Mouse (Mus musculus) bone marrow, adult 2 months (tissue): ENCODE data around the gene E130114P18Rik.
A peak's percentile ranks its signal among the peaks of the same experiment; 100 is the strongest.

Source experiments
- CTCF ChIP-seq: fragments of 200-500 bp; IDR thresholded peaks from 2 replicates; pipeline ENCODE4 v1.5.1; 2011; ENCODE audit warnings: low read length, control low read depth; ENCODE audit not compliant: control insufficient read depth, insufficient read depth
- POLR2A ChIP-seq: fragments of 200-500 bp; IDR thresholded peaks from 2 replicates; pipeline ENCODE4 v1.6.1; 2011; ENCODE audit warnings: low read depth, mild to moderate bottlenecking, control low read depth, low read length, borderline replicate concordance; ENCODE audit not compliant: control insufficient read depth

DNA sequence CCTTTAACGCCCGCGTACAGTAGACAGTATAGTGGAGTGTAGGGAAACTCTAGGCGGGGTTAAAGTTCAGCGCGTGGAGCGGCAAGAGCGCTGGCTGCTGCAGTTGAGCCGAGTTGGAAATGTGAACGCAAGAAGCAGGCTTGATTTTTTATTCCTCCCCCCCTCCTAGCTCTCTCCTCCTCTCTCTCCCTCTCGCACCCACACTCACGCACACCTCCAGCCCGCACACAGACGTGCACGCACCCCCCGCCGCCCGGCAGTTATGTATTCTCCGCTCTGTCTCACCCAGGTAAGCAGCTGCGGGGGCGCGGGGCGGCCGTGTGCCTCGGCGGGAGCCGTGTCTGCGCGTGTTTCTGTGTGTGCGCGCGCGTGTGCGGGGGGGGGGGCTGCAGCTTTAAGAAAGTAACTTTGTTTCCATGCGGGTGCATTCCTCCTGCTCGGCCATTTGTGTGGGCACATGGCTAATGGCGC lies at the start of gene E130114P18Rik:
- TF ChIP-seq CTCF (no peak), POLR2A (0 out of 2 replicates have a peak, but pooled peaks have one; percentile 22)
